Mouse (Mus musculus) cerebellum, postnatal 4 days (tissue): ENCODE measurements around the gene Agt.

ENCODE experiments used
- DNase-seq, 2 experiments: peaks; one replicate each; pipeline ENCODE4 v3.0.0; 2022; ENCODE audit warnings: low spot score in 2 of 2, mixed read lengths in 1 of 2

Gene Agt

DNA sequence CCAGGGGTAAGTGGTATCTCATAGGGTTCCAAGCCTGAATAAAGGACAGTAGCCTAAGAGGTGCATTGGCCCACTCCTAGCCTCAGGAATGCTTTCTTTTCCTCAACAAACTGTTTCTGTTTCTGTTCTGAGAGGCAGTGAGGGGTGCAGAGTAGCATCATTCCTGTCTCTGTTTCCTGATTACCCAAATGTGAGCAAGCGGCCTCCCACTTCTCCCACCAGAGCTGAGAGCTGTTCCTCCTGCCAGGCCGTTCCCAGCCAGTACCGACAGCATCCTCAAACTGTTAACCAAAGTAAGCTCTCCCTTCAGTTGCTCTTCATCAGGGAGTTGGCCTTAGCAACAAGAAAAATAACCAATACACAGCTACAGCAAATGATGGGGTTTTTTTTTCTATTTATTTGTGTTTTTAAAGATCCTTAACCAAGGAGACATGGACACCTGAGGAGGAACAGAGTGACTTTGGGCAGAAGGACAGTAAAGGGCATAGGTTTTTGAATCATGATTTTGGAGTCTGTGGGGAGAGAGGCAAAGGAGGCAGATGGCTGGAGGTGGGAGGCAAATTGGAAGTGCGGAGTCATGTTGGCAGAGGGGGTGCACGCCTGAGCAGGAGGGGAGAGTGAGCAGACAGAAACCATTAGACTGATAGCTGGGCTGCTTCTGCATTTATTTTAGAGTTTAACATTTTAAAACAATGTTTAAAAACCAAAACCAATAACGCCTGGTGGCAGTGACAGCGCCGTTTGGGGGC is 61.8 kb downstream of the Agt start:
- no peak for DNase-seq
